Mouse (Mus musculus) lung, postnatal 0 days (tissue): ENCODE results near the gene Ncoa1.

ENCODE experiments used
- CTCF ChIP-seq: IDR thresholded peaks from 2 replicates; pipeline ENCODE4 v1.5.1; 2016; ENCODE audit warnings: antibody characterized with exemption, mild to moderate bottlenecking
- EP300 ChIP-seq: IDR thresholded peaks from 2 replicates; pipeline ENCODE4 v1.6.1; 2016; ENCODE audit warnings: antibody characterized with exemption, mild to moderate bottlenecking, control low read depth

DNA sequence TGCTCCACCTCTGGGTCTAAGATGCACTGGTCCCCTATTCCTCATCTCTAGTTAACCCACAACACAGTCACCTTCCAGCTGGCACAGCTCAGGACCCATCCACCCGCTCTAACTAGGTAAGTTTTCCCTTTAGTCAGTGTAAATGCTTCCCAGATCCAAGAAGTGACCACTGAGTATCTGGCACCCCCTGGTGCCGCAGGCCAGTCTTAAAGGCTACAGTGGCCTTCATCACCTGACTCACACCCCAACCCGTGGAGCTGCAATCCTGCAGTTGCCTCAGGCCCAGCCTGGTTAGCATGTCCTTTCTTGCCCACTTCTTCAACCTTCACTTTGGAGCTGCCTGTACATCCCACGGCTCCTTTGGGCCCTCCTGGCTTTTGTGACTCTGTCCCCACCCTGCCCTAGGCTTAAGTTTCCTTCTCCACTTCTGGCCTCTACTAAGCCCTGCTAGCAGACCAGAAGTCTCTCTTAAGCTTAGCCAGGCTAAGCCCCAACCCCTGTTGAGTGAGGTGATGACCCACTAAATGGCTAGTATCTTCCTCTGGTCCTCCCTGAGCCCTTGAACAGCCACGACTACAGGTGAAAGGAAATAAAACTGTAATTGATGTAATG is 120.0 kb downstream of the Ncoa1 start:
- TF ChIP-seq CTCF (no peak), EP300 (no peak)
